Mouse (Mus musculus) frontal cortex, postnatal 36 days (tissue): Measurements from ENCODE around the gene Mog.
A peak's percentile ranks its signal among the peaks of the same experiment; 100 is the strongest.

Experiments used
- DNase-seq, 2 experiments: peaks; one replicate each; pipeline ENCODE4 v3.0.0; 2022; ENCODE audit warnings: low spot score in 2 of 2

Gene Mog

GRCm38 (mm10) chr17:37045611-37046311, 22.6 kb upstream of the Mog start, which contains the start of gene Gabbr1:
Gabbr1 (plus strand) TSS chr17:37045966.
- peak; percentile 74 to 82 for DNase-seq

- no peak for DNase-seq
Observed at GRCm38 (mm10) chr17:37044651-37045244, 21.6 kb upstream of the Mog start.

- DNase-seq, result peak in 1 of 2 experiments; percentile 31
Observed at GRCm38 (mm10) chr17:37039127-37039894, 16.1 kb upstream of the Mog start.

GRCm38 (mm10) chr17:37029162-37029561, 6.0 kb upstream of the Mog start:
- DNase-seq, result no peak

GRCm38 (mm10) chr17:37028683-37029120, 5.5 kb upstream of the Mog start:
- peak; percentile 95 to 97 for DNase-seq

- no peak for DNase-seq
Observed at GRCm38 (mm10) chr17:37028212-37028611, 5.0 kb upstream of the Mog start.

GRCm38 (mm10) chr17:37027486-37027885, 4.3 kb upstream of the Mog start:
- no peak for DNase-seq

GRCm38 (mm10) chr17:37026425-37026824, 3.2 kb upstream of the Mog start:
- no peak for DNase-seq

- peak in 1 of 2 experiments; percentile 48 for DNase-seq
Observed at GRCm38 (mm10) chr17:37019242-37019641, 4.0 kb downstream of the Mog start.

- DNase-seq, result peak in 1 of 2 experiments; percentile 49
Observed at GRCm38 (mm10) chr17:37018328-37018727, 4.9 kb downstream of the Mog start.

GRCm38 (mm10) chr17:37016333-37016732, 6.9 kb downstream of the Mog start:
- no peak for DNase-seq

- no peak for DNase-seq
Observed at GRCm38 (mm10) chr17:37012141-37012540, 11.1 kb downstream of the Mog start.

GRCm38 (mm10) chr17:37011719-37012118, 11.5 kb downstream of the Mog start:
- no peak for DNase-seq

- no peak for DNase-seq
Observed at GRCm38 (mm10) chr17:37009460-37010042, 13.6 kb downstream of the Mog start.

- DNase-seq, result no peak
Observed at GRCm38 (mm10) chr17:37008161-37008560, 15.0 kb downstream of the Mog start.

GRCm38 (mm10) chr17:37003366-37003765, 19.8 kb downstream of the Mog start:
- no peak for DNase-seq

GRCm38 (mm10) chr17:37002364-37003330, 20.6 kb downstream of the Mog start:
- peak in 1 of 2 experiments; percentile 35 for DNase-seq

GRCm38 (mm10) chr17:37000863-37001262, 22.3 kb downstream of the Mog start, which contains the start of gene Zfp57:
Zfp57 (plus strand) TSS chr17:37001163.
- DNase-seq, result no peak

GRCm38 (mm10) chr17:36998477-36998876, 24.7 kb downstream of the Mog start:
- DNase-seq, result no peak

GRCm38 (mm10) chr17:36997033-36997735, 26.0 kb downstream of the Mog start:
- peak; percentile 73 to 84 for DNase-seq
